Mouse (Mus musculus) kidney, embryonic 14.5 days (tissue): Measurements from ENCODE around the gene Tpx2. TPM values are rescaled to one million over a fixed set of nuclear protein-coding genes. Genes with fewer than 3 reads are reported as not detected.
A peak's percentile ranks its signal among the peaks of the same experiment; 100 is the strongest.

Experiments used
- ATAC-seq: fragments of 200-750 bp; cut with Nextera tagmentation; 2 replicates; pipeline ENCODE4 v1.8.0; 2017; ENCODE audit warnings: moderate number of reproducible peaks, mild to moderate bottlenecking, moderate TSS enrichment, moderate library complexity; ENCODE audit not compliant: low FRiP score, low TSS enrichment
- H3K27ac ChIP-seq: fragments of 300-500 bp; sonication (generic); 2 replicates; pipeline ENCODE4 v1.5.1; 2014; ENCODE audit warnings: low read depth, mild to moderate bottlenecking, low read length, moderate library complexity, mixed read lengths
- H3K27me3 ChIP-seq: fragments of 300-500 bp; sonication (generic); 2 replicates; pipeline ENCODE4 v1.6.1; 2014; ENCODE audit warnings: mild to moderate bottlenecking, low read length; ENCODE audit not compliant: control insufficient read depth, insufficient read depth
- H3K36me3 ChIP-seq: fragments of 300-500 bp; sonication (generic); 2 replicates; pipeline ENCODE4 v1.6.1; 2014; ENCODE audit warnings: low read length, mixed read lengths; ENCODE audit not compliant: control insufficient read depth, insufficient read depth
- H3K4me1 ChIP-seq: fragments of 300-500 bp; sonication (generic); 2 replicates; pipeline ENCODE4 v1.6.1; 2014; ENCODE audit warnings: low read length, mixed read lengths; ENCODE audit not compliant: control insufficient read depth, insufficient read depth
- H3K4me2 ChIP-seq: fragments of 300-500 bp; sonication (generic); replicated peaks from 2 replicates; pipeline ENCODE4 v1.6.1; 2014; ENCODE audit warnings: low read depth, mild to moderate bottlenecking, low read length
- H3K4me3 ChIP-seq: fragments of 300-500 bp; sonication (generic); 2 replicates; pipeline ENCODE4 v1.5.1; 2014; ENCODE audit warnings: mild to moderate bottlenecking, low read length
- H3K9ac ChIP-seq: fragments of 300-500 bp; sonication (generic); 2 replicates; pipeline ENCODE4 v1.6.1; 2014; ENCODE audit warnings: low read depth, mild to moderate bottlenecking, low read length, moderate library complexity
- H3K9me3 ChIP-seq: fragments of 300-500 bp; sonication (generic); 2 replicates; pipeline ENCODE4 v1.6.1; 2016; ENCODE audit warnings: low read length; ENCODE audit not compliant: control insufficient read depth
- WGBS: fragments of 180-500 bp; shearing (Covaris S2); extraction: QIAGEN DNeasy Blood & Tissue Kit; methylation state at CpG from one replicate; pipeline ENCODE4 v1.1.7; 2014; 5-methylcytosine and 5-hydroxymethylcytosine counted together
- polyA plus RNA-seq: library from polyadenylated mRNA; unstranded; fragments of >200 nt; fragmentation: Nextera tagmentation; extraction: Ambion mirVana; gene quantifications from 2 replicates; pipeline ENCODE4 v1.2.1, GENCODE M21; 2014

The Tpx2 gene
- polyA plus RNA-seq, 1 experiment from 2014 or later, result 124 TPM

- H3K36me3 ChIP-seq, result peaks cover 12% of the 10 kb centered on the region
- H3K4me1 ChIP-seq, result peaks cover 32% of the 10 kb centered on the region
- no peaks in the 10 kb centered on the region for H3K27me3 ChIP-seq
- H3K9ac ChIP-seq, result peak within 1 kb of the TSS; percentile 80
- peak; percentile 96 for ATAC-seq
- peak within 1 kb of the TSS; percentile 95 for H3K27ac ChIP-seq
- under 1% methylated on average over 73 of the region's 74 CpGs for WGBS
- peak within 1 kb of the TSS; percentile 57 for H3K4me3 ChIP-seq
- no peaks in the 10 kb centered on the region for H3K9me3 ChIP-seq
- H3K4me2 ChIP-seq, result peak within 1 kb of the TSS; percentile 85
These were observed 16.5 kb upstream of the Tpx2 start, which contains the start of gene Bcl2l1 for GRCm38 (mm10) chr2:152831019-152831878. TSS of gene Bcl2l1 (minus strand) at chr2:152831728.

GRCm38 (mm10) chr2:152839256-152839655, 8.5 kb upstream of the Tpx2 start:
- Histone ChIP-seq H3K4me2 (no peak overlapping the region), H3K36me3 (no peaks in the 10 kb centered on the region), H3K4me1 (no peaks in the 10 kb centered on the region), H3K27me3 (no peaks in the 10 kb centered on the region), H3K9me3 (no peaks in the 10 kb centered on the region), H3K4me3 (no peak overlapping the region), H3K27ac (no peak overlapping the region), H3K9ac (no peak overlapping the region)
- ATAC-seq, result no peak
- 67% methylated on average over 2 of the region's 2 CpGs for WGBS

GRCm38 (mm10) chr2:152842741-152843140, 5.0 kb upstream of the Tpx2 start:
- Histone ChIP-seq H3K9me3 (no peaks in the 10 kb centered on the region), H3K4me3 (no peak overlapping the region), H3K4me2 (no peak overlapping the region), H3K36me3 (no peaks in the 10 kb centered on the region), H3K4me1 (no peaks in the 10 kb centered on the region), H3K27ac (no peak overlapping the region), H3K27me3 (no peaks in the 10 kb centered on the region), H3K9ac (no peak overlapping the region)
- WGBS, result 72% methylated on average over 3 of the region's 3 CpGs
- no peak for ATAC-seq

GRCm38 (mm10) chr2:152847057-152847814, 528 bp upstream of the Tpx2 start:
- peak overlapping the region; percentile 93; the same call in 1 of the 2 replicates for H3K4me3 ChIP-seq
- no peak overlapping the region for H3K27ac ChIP-seq
- no peaks in the 10 kb centered on the region for H3K27me3 ChIP-seq
- H3K4me2 ChIP-seq, result peak overlapping the region; percentile 38
- no peaks in the 10 kb centered on the region for H3K9me3 ChIP-seq
- H3K4me1 ChIP-seq, result peaks cover 10% of the 10 kb centered on the region
- peaks cover 5% of the 10 kb centered on the region; the same call in 1 of the 2 replicates for H3K36me3 ChIP-seq
- H3K9ac ChIP-seq, result no peak overlapping the region
- WGBS, result 17% methylated on average over 3 of the region's 3 CpGs
- no peak for ATAC-seq

- H3K27me3 ChIP-seq, result no peaks in the 10 kb centered on the region
- H3K36me3 ChIP-seq, result peaks cover 18% of the 10 kb centered on the region
- peaks cover 10% of the 10 kb centered on the region for H3K4me1 ChIP-seq
- H3K9me3 ChIP-seq, result no peaks in the 10 kb centered on the region
- no peak for ATAC-seq
- 16% methylated on average over 2 of the region's 2 CpGs for WGBS
- peak overlapping the region; percentile 87; the same call in 1 of the 2 replicates for H3K27ac ChIP-seq
- H3K9ac ChIP-seq, result peak overlapping the region; percentile 88
- H3K4me3 ChIP-seq, result peak overlapping the region; percentile 93
- H3K4me2 ChIP-seq, result peak overlapping the region; percentile 53
These were observed 702 bp downstream of the Tpx2 start for GRCm38 (mm10) chr2:152848466-152848865.

GRCm38 (mm10) chr2:152859501-152859900, 11.7 kb downstream of the Tpx2 start:
- H3K4me1 ChIP-seq, result 0 out of 2 replicates have a peak, but pooled peaks cover 4% of the 10 kb centered on the region
- no peak for ATAC-seq
- H3K4me2 ChIP-seq, result no peak overlapping the region
- H3K27me3 ChIP-seq, result no peaks in the 10 kb centered on the region
- H3K36me3 ChIP-seq, result peaks cover 48% of the 10 kb centered on the region
- WGBS, result 41% methylated on average over 3 of the region's 3 CpGs
- H3K27ac ChIP-seq, result no peak overlapping the region
- no peaks in the 10 kb centered on the region for H3K9me3 ChIP-seq
- no peak overlapping the region for H3K4me3 ChIP-seq
- H3K9ac ChIP-seq, result no peak overlapping the region

GRCm38 (mm10) chr2:152861891-152862290, 14.1 kb downstream of the Tpx2 start:
- Histone ChIP-seq H3K9ac (no peak overlapping the region), H3K36me3 (peaks cover 44% of the 10 kb centered on the region), H3K4me2 (no peak overlapping the region), H3K27ac (no peak overlapping the region), H3K9me3 (no peaks in the 10 kb centered on the region), H3K4me1 (0 out of 2 replicates have a peak, but pooled peaks cover 4% of the 10 kb centered on the region), H3K4me3 (no peak overlapping the region), H3K27me3 (no peaks in the 10 kb centered on the region)
- no peak for ATAC-seq
- WGBS, result 83% methylated on average over 1 of the region's 1 CpGs

- Histone ChIP-seq H3K4me2 (no peak overlapping the region), H3K4me3 (no peak overlapping the region), H3K9ac (no peak overlapping the region), H3K36me3 (peaks cover 46% of the 10 kb centered on the region), H3K27ac (no peak overlapping the region), H3K27me3 (no peaks in the 10 kb centered on the region), H3K4me1 (0 out of 2 replicates have a peak, but pooled peaks cover 4% of the 10 kb centered on the region), H3K9me3 (no peaks in the 10 kb centered on the region)
- WGBS, result 46% methylated on average over 3 of the region's 3 CpGs
- ATAC-seq, result 0 out of 2 replicates have a peak, but pooled peaks have one; percentile 77
These were observed 14.9 kb downstream of the Tpx2 start for GRCm38 (mm10) chr2:152862638-152863037.
